Mouse (Mus musculus): ENCODE results near the gene Hectd1. TPM values are rescaled to one million over a fixed set of nuclear protein-coding genes. Genes with fewer than 3 reads are reported as not detected.

Hectd1 gene
- polyA plus RNA-seq, 1 experiment: 12.8 TPM

DNA sequence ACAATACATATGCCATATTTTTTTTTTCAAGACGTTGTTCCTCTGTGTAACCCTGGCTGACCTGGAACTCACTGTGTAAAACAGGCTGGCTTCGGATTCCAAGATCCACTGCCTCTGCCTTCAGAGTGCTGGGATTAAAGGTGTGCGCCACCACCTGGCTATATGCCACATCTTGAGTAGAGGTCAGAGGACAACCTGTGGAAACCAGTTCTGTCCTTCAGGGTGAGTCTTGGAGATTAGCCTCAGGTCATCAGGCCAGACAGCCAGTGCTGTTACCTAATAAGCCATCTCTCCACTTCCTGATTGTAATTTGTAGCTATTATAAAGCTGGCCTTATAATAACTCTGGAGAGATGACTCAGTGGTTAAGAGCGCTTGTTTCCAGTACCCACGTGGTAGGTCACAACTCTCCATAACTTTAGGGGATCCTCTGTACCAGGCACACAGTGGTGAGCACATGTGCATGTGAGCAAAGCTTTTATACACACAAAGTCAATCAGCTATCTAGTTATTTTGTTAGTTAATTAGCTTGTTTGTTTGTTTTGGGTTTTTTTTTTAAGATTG lies 122.6 kb downstream of the Hectd1 start:
- 90% methylated on average over 5 of the region's 5 CpGs for WGBS
- Histone ChIP-seq H3K4me1 (ENCODE audit: control insufficient read depth, insufficient read depth, insufficient read length) (no peaks in the 10 kb centered on the region; the same call in 1 of the 2 replicates), H3K27me3 (ENCODE audit: control insufficient read depth, insufficient read depth, low read length) (no peaks in the 10 kb centered on the region), H3K36me3 (ENCODE audit: control insufficient read depth, insufficient read depth, low read length) (no peaks in the 10 kb centered on the region), H3K27ac (ENCODE audit: insufficient read depth, low read length) (no peak overlapping the region), H3K4me3 (ENCODE audit: extremely low read depth, insufficient read depth, insufficient read length) (no peak overlapping the region)
- TF ChIP-seq CTCF (IDR thresholded peaks at IDR 0.05; ENCODE audit: extremely low read depth, insufficient read depth, insufficient read length, insufficient replicate concordance) (no peak), POLR2A (IDR thresholded peaks at IDR 0.05; ENCODE audit: low read depth, low read length) (no peak)
- DNase-seq (ENCODE audit: low read depth in 1 of 2, low spot score in 2 of 2): no peak

GRCm38 (mm10) chr12:51705778-51706177 lies 123.6 kb downstream of the Hectd1 start:
- no peak overlapping the region for H3K4me3 ChIP-seq (ENCODE audit: extremely low read depth, insufficient read depth, insufficient read length)
- DNase-seq (ENCODE audit: low read depth in 1 of 2, low spot score in 2 of 2): no peak
- no peaks in the 10 kb centered on the region for H3K36me3 ChIP-seq (ENCODE audit: control insufficient read depth, insufficient read depth, low read length)
- no peak overlapping the region for H3K27ac ChIP-seq (ENCODE audit: insufficient read depth, low read length)
- TF ChIP-seq CTCF (IDR thresholded peaks at IDR 0.05; ENCODE audit: extremely low read depth, insufficient read depth, insufficient read length, insufficient replicate concordance) (no peak), POLR2A (IDR thresholded peaks at IDR 0.05; ENCODE audit: low read depth, low read length) (no peak)
- no peaks in the 10 kb centered on the region; the same call in 1 of the 2 replicates for H3K4me1 ChIP-seq (ENCODE audit: control insufficient read depth, insufficient read depth, insufficient read length)
- H3K27me3 ChIP-seq (ENCODE audit: control insufficient read depth, insufficient read depth, low read length): no peaks in the 10 kb centered on the region
- WGBS: 80% methylated on average over 12 of the region's 12 CpGs

DNA sequence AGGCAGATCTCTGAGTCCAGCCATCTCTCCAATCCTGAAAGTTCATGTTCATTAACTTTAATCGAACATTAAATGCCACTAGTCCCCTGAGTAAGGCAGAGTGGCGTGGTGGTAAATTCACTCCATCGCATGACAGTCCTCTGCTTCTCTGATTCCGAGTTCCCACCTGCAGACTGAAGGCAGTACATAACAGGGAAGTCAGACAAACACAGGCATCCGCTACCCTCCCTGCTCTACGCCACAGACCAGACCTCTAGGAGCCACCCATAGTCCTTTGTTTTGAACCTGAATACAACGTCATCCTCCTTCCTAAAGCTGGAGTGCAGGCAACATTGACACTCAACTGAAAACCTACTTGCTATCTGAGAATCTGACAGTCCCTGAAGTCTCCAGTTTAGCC lies 124.8 kb downstream of the Hectd1 start:
- WGBS: 58% methylated on average over 7 of the region's 7 CpGs
- no peak for TF ChIP-seq POLR2A (IDR thresholded peaks at IDR 0.05; ENCODE audit: low read depth, low read length)
- H3K4me1 ChIP-seq (ENCODE audit: control insufficient read depth, insufficient read depth, insufficient read length): no peaks in the 10 kb centered on the region; the same call in 1 of the 2 replicates

GRCm38 (mm10) chr12:51703859-51704258 lies 125.5 kb downstream of the Hectd1 start:
- H3K4me3 ChIP-seq (ENCODE audit: extremely low read depth, insufficient read depth, insufficient read length): no peak overlapping the region
- no peak for TF ChIP-seq CTCF (IDR thresholded peaks at IDR 0.05; ENCODE audit: extremely low read depth, insufficient read depth, insufficient read length, insufficient replicate concordance)
- TF ChIP-seq POLR2A (IDR thresholded peaks at IDR 0.05; ENCODE audit: low read depth, low read length): no peak
- no peaks in the 10 kb centered on the region for H3K36me3 ChIP-seq (ENCODE audit: control insufficient read depth, insufficient read depth, low read length)
- WGBS: 64% methylated on average over 1 of the region's 1 CpGs
- H3K27me3 ChIP-seq (ENCODE audit: control insufficient read depth, insufficient read depth, low read length): no peaks in the 10 kb centered on the region
- no peak overlapping the region for H3K27ac ChIP-seq (ENCODE audit: insufficient read depth, low read length)
- DNase-seq (ENCODE audit: low read depth in 1 of 2, low spot score in 2 of 2): no peak
- H3K4me1 ChIP-seq (ENCODE audit: control insufficient read depth, insufficient read depth, insufficient read length): no peaks in the 10 kb centered on the region; the same call in 1 of the 2 replicates

More for the DNA sequence above, 124.8 kb downstream of the Hectd1 start:
- no peak overlapping the region for H3K4me3 ChIP-seq (ENCODE audit: extremely low read depth, insufficient read depth, insufficient read length)
- H3K27me3 ChIP-seq (ENCODE audit: control insufficient read depth, insufficient read depth, low read length): no peaks in the 10 kb centered on the region
- H3K36me3 ChIP-seq (ENCODE audit: control insufficient read depth, insufficient read depth, low read length): no peaks in the 10 kb centered on the region
- DNase-seq (ENCODE audit: low read depth in 1 of 2, low spot score in 2 of 2): no peak
- no peak overlapping the region for H3K27ac ChIP-seq (ENCODE audit: insufficient read depth, low read length)

- TF ChIP-seq CTCF (IDR thresholded peaks at IDR 0.05; ENCODE audit: extremely low read depth, insufficient read depth, insufficient read length, insufficient replicate concordance) (no peak), POLR2A (IDR thresholded peaks at IDR 0.05; ENCODE audit: low read depth, low read length) (no peak)
- Histone ChIP-seq H3K36me3 (ENCODE audit: control insufficient read depth, insufficient read depth, low read length) (no peaks in the 10 kb centered on the region), H3K27me3 (ENCODE audit: control insufficient read depth, insufficient read depth, low read length) (no peaks in the 10 kb centered on the region), H3K4me3 (ENCODE audit: extremely low read depth, insufficient read depth, insufficient read length) (no peak overlapping the region), H3K27ac (ENCODE audit: insufficient read depth, low read length) (no peak overlapping the region), H3K4me1 (ENCODE audit: control insufficient read depth, insufficient read depth, insufficient read length) (no peaks in the 10 kb centered on the region; the same call in 1 of the 2 replicates)
- DNase-seq (ENCODE audit: low read depth in 1 of 2, low spot score in 2 of 2): no peak
Observed at GRCm38 (mm10) chr12:51701723-51702122, 127.6 kb downstream of the Hectd1 start.

- Histone ChIP-seq H3K27ac (ENCODE audit: insufficient read depth, low read length) (no peak overlapping the region), H3K4me3 (ENCODE audit: extremely low read depth, insufficient read depth, insufficient read length) (no peak overlapping the region)
- 75% methylated on average over 8 of the region's 8 CpGs for WGBS
Observed at GRCm38 (mm10) chr12:51699623-51700393, 129.5 kb downstream of the Hectd1 start.

GRCm38 (mm10) chr12:51696157-51696556 lies 133.2 kb downstream of the Hectd1 start:
- Histone ChIP-seq H3K27ac (ENCODE audit: insufficient read depth, low read length) (no peak overlapping the region), H3K27me3 (ENCODE audit: control insufficient read depth, insufficient read depth, low read length) (no peaks in the 10 kb centered on the region), H3K4me1 (ENCODE audit: control insufficient read depth, insufficient read depth, insufficient read length) (peaks cover 2% of the 10 kb centered on the region; the same call in 1 of the 2 replicates), H3K4me3 (ENCODE audit: extremely low read depth, insufficient read depth, insufficient read length) (no peak overlapping the region), H3K36me3 (ENCODE audit: control insufficient read depth, insufficient read depth, low read length) (no peaks in the 10 kb centered on the region)
- 93% methylated on average over 2 of the region's 2 CpGs for WGBS
- no peak for TF ChIP-seq POLR2A (IDR thresholded peaks at IDR 0.05; ENCODE audit: low read depth, low read length)
- TF ChIP-seq CTCF (IDR thresholded peaks at IDR 0.05; ENCODE audit: extremely low read depth, insufficient read depth, insufficient read length, insufficient replicate concordance): no peak
- no peak for DNase-seq (ENCODE audit: low read depth in 1 of 2, low spot score in 2 of 2)

More at GRCm38 (mm10) chr12:51699623-51700393, 129.5 kb downstream of the Hectd1 start:
- Histone ChIP-seq H3K36me3 (ENCODE audit: control insufficient read depth, insufficient read depth, low read length) (no peaks in the 10 kb centered on the region), H3K4me1 (ENCODE audit: control insufficient read depth, insufficient read depth, insufficient read length) (no peaks in the 10 kb centered on the region; the same call in 1 of the 2 replicates), H3K27me3 (ENCODE audit: control insufficient read depth, insufficient read depth, low read length) (no peaks in the 10 kb centered on the region)
- no peak for DNase-seq (ENCODE audit: low read depth in 1 of 2, low spot score in 2 of 2)
- TF ChIP-seq POLR2A (IDR thresholded peaks at IDR 0.05; ENCODE audit: low read depth, low read length) (no peak), CTCF (IDR thresholded peaks at IDR 0.05; ENCODE audit: extremely low read depth, insufficient read depth, insufficient read length, insufficient replicate concordance) (no peak)

Measured in spleen, adult 2 months (tissue).